Mouse (Mus musculus) c-Kit-positive CD71-positive TER-119-negative erythroid progenitor cells, embryonic 14.5 days (primary cell): ENCODE measurements around the gene Nppa.

Experiments
- DNase-seq: peaks from one replicate; pipeline ENCODE4 v3.0.0-alpha.2; 2013; ENCODE audit warnings: low read depth

The Nppa gene

GRCm38 (mm10) chr4:148051046-148051776 lies 50.7 kb downstream of the Nppa start:
- DNase-seq = no peak
